Mouse (Mus musculus): Measurements from ENCODE around the gene Ap3m1. TPM values are rescaled to one million over a fixed set of nuclear protein-coding genes. Genes with fewer than 3 reads are reported as not detected.

Gene Ap3m1
- polyA plus RNA-seq, 1 experiment = 0.28 TPM

DNA sequence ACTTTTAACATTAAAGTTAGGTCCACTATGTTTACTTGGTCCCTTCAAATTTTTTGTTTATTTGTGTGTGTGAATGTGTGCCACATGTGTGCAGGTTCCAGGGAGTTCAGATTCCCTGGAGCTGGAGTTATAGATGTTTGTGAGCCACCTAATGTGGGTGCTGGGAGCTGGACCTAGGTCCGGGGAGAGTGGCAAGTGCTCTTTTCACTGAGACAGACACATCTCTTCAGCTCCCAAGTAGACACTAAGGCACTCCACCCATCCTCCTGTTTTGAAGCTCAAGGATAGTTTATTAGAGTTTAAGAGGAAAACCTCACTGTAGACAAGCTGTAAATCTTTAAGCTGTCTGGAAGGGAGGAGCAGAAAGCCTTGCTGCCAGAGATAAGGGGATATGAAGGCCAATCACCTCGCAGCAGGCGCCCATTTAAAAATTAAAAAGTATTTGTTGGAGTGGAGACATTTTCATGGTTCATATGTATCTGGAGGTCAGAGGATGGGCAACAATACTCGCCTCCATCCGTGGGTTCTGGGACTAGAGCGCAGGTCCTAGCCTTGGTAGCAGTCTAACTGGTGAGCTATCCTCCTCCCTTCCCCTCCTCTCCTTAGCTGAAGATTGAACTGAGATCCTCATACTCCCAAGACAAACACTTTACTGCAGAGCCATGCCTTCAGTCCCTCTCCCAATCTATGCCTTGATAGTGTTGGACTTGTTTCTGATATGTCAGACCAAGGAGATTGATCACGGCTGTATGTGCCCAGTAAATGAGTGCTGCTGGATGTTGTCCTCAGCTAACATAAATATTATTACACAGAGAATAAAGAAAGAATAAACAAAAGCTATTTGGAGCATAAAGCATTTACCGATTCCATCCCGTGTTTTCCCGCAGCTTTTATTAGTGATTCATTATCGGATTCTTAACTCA is 22.4 kb upstream of the Ap3m1 start:
- Histone ChIP-seq H3K4me3 (replicated peaks) (peak overlapping the region; percentile 92), H3K27me3 (ENCODE audit: control insufficient read depth) (no peaks in the 10 kb centered on the region), H3K9me3 (ENCODE audit: control insufficient read depth, low read length) (no peaks in the 10 kb centered on the region), H3K4me1 (ENCODE audit: control insufficient read depth) (peaks cover 79% of the 10 kb centered on the region), H3K36me3 (ENCODE audit: control insufficient read depth) (peaks cover 2% of the 10 kb centered on the region; the same call in 1 of the 2 replicates)
- TF ChIP-seq TAL1 (IDR thresholded peaks at IDR 0.05; ENCODE audit: low read length) (peak; percentile 64; the same call in 2 of the 3 replicates), GATA1 (IDR thresholded peaks at IDR 0.05; ENCODE audit: low read length) (peak; percentile 84)

DNA sequence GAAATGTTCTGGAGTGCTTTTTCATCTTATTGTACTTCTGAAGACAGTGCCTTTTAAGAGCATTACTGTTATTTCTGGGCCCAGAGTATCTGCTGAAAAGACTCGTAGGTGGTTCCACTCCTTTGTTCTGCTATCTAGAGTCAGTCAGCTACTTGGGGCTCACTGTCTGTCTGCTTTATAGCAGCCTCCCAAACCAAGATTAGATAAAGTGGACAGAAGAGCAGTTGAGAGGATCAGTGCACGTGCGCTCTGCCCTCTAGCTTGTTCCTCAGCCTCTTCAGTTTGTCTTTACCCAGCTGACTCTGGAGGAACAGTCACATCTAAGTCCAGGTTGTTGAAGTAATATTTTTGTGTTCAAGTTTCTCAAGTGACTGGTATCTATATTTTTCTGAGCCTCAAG is 21.7 kb upstream of the Ap3m1 start:
- Histone ChIP-seq H3K4me1 (ENCODE audit: control insufficient read depth) (peaks cover 74% of the 10 kb centered on the region), H3K36me3 (ENCODE audit: control insufficient read depth) (no peaks in the 10 kb centered on the region), H3K9me3 (ENCODE audit: control insufficient read depth, low read length) (no peaks in the 10 kb centered on the region), H3K4me3 (replicated peaks) (peak overlapping the region; percentile 92), H3K27me3 (ENCODE audit: control insufficient read depth) (no peaks in the 10 kb centered on the region)
- TF ChIP-seq GATA1 (IDR thresholded peaks at IDR 0.05; ENCODE audit: low read length) = no peak
- 0 out of 3 replicates have a peak, but pooled peaks have one; percentile 36 for TF ChIP-seq TAL1 (IDR thresholded peaks at IDR 0.05; ENCODE audit: low read length)

DNA sequence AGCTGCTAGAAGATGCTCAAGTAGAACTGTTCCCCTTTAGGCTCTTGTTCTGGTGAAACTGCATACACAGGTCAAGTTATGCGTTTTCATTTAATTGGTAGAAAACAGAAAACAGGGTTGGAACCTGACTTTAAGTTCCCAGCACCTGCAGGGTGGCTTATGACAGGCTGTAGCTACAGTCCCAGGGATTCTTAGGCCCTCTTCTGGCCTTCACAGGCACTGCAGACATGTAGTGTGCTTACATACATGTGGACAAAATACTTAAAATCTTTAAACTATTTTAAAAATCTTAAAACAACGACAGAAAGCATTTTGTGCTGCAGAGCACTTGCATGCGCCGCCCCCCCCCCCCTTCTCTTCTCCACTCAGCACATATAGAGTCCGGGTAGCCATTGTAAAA is 17.3 kb upstream of the Ap3m1 start:
- no peak for TF ChIP-seq GATA1 (IDR thresholded peaks at IDR 0.05; ENCODE audit: low read length)
- TF ChIP-seq TAL1 (IDR thresholded peaks at IDR 0.05; ENCODE audit: low read length) = no peak
- peaks cover 46% of the 10 kb centered on the region for H3K4me1 ChIP-seq (ENCODE audit: control insufficient read depth)
- H3K36me3 ChIP-seq (ENCODE audit: control insufficient read depth) = no peaks in the 10 kb centered on the region
- no peaks in the 10 kb centered on the region for H3K9me3 ChIP-seq (ENCODE audit: control insufficient read depth, low read length)
- H3K27me3 ChIP-seq (ENCODE audit: control insufficient read depth) = no peaks in the 10 kb centered on the region
- H3K4me3 ChIP-seq (replicated peaks) = no peak overlapping the region

DNA sequence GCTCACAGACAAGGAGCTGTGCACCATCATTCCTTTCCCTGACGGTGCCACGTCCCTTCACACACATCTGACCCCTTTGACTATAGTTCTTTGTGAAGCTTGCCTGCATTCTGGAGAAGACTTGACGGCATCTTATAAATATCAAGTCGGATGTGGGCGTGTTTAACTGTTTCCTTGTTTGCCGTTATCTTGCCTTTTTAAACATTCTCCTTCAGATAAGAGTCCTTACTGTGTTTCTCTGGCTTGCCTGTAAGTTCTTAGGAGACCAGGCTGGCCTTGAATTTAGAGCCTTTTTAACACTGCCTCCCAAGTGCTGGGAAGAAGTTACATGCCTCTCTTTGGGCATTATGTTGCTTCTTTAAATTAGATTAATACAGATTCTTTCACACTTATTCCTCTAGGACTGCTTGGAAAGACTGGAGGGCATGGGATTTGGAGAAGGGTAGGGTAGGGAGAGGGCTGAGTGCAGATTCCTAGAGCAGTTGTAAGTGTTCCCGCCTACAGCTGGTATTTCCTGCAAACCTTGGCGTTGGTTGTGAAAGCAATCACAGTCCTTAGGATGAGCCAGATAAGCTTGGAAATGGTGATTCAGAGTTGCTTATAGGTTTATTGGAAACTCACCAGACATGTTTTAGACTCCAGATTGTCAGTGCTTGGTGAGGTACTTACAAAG is 13.3 kb upstream of the Ap3m1 start:
- no peaks in the 10 kb centered on the region for H3K36me3 ChIP-seq (ENCODE audit: control insufficient read depth)
- TF ChIP-seq TAL1 (IDR thresholded peaks at IDR 0.05; ENCODE audit: low read length) (no peak), GATA1 (IDR thresholded peaks at IDR 0.05; ENCODE audit: low read length) (no peak)
- H3K4me1 ChIP-seq (ENCODE audit: control insufficient read depth) = peaks cover 30% of the 10 kb centered on the region
- H3K4me3 ChIP-seq (replicated peaks) = no peak overlapping the region
- no peaks in the 10 kb centered on the region for H3K9me3 ChIP-seq (ENCODE audit: control insufficient read depth, low read length)
- H3K27me3 ChIP-seq (ENCODE audit: control insufficient read depth) = no peaks in the 10 kb centered on the region

DNA sequence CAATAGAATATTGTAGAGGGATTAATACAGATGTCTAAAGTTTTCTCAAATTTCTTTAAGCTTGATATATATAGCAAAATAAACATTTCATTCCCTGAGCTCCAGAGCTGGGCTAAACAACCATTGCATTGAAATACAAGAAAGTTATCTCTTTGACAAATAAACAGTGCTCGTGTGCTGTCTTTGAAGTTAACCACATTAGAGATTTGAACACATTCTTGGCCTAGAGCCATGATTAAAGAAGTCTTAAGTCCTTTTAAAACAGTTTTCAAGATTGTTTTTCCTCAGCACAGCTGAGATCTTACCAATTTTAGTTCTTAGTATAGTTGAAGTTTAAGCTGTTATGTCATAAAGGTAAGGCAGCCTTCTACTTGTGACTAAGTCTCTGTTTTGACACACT is 12.0 kb upstream of the Ap3m1 start:
- H3K4me3 ChIP-seq (replicated peaks) = no peak overlapping the region
- no peak for TF ChIP-seq TAL1 (IDR thresholded peaks at IDR 0.05; ENCODE audit: low read length)
- no peak for TF ChIP-seq GATA1 (IDR thresholded peaks at IDR 0.05; ENCODE audit: low read length)

DNA sequence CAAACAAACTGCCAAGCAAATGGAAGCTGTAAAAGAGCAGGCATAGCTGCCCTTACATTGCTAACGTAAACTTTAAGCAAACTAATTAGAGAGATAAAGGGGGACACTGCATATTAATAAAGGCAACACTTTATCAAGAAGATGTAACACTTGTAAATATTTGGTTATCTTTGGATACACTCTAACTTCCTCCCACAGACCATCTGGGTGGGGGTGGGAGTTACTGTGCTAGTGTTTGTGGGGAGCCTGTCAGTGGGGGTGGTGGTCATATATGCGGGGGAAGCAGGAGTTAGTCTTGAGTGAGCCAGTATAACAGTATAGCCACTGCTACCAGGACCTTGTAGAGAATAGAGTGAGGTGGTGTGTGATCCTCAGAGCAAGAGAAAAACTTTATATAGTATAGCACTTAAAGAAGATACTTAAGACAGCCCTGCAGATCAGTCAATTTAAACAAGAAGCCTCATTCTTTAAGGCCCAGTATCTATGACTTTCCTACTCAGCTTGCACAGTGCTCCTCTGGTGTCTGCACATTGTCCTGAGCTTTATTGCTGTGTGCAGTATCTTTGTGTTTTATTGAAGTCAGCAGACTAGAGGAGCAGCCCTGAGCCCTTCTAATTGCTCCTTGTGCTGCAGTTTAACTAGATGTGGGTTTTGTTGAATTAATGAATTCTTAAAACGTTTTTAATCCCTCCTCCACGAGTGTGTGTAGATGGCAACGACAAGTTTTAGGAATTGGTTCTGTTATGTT is 10.6 kb upstream of the Ap3m1 start:
- H3K27me3 ChIP-seq (ENCODE audit: control insufficient read depth) = no peaks in the 10 kb centered on the region
- H3K36me3 ChIP-seq (ENCODE audit: control insufficient read depth) = no peaks in the 10 kb centered on the region
- TF ChIP-seq TAL1 (IDR thresholded peaks at IDR 0.05; ENCODE audit: low read length) = no peak
- no peak for TF ChIP-seq GATA1 (IDR thresholded peaks at IDR 0.05; ENCODE audit: low read length)
- H3K4me1 ChIP-seq (ENCODE audit: control insufficient read depth) = peaks cover 30% of the 10 kb centered on the region
- no peak overlapping the region for H3K4me3 ChIP-seq (replicated peaks)
- H3K9me3 ChIP-seq (ENCODE audit: control insufficient read depth, low read length) = no peaks in the 10 kb centered on the region

More for the DNA sequence above, 12.0 kb upstream of the Ap3m1 start:
- no peaks in the 10 kb centered on the region for H3K27me3 ChIP-seq (ENCODE audit: control insufficient read depth)
- H3K36me3 ChIP-seq (ENCODE audit: control insufficient read depth) = no peaks in the 10 kb centered on the region
- H3K9me3 ChIP-seq (ENCODE audit: control insufficient read depth, low read length) = no peaks in the 10 kb centered on the region
- H3K4me1 ChIP-seq (ENCODE audit: control insufficient read depth) = peaks cover 27% of the 10 kb centered on the region

DNA sequence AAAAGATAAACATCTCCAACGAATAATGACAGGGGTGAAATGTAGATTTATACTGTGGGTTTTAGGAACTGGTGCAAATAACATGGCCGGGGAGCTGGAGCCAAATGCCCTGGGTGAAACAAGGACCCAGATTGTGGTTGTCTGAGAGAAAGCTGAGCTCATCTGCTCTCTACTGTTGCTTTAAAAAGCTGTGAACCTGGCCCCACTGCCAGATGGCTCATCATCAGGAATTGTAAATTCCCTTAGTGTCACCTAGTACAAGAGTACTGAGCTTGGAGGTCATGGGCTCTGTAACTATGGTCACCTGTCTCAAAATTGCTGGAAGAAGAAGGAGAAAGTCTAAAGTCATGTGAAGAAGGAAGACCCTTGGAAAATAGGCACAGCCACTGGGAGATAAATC is 6.7 kb upstream of the Ap3m1 start:
- TF ChIP-seq TAL1 (IDR thresholded peaks at IDR 0.05; ENCODE audit: low read length) (no peak), GATA1 (IDR thresholded peaks at IDR 0.05; ENCODE audit: low read length) (no peak)
- peaks cover 26% of the 10 kb centered on the region for H3K4me1 ChIP-seq (ENCODE audit: control insufficient read depth)
- H3K4me3 ChIP-seq (replicated peaks) = no peak overlapping the region
- peaks cover 7% of the 10 kb centered on the region; the same call in 1 of the 2 replicates for H3K36me3 ChIP-seq (ENCODE audit: control insufficient read depth)
- H3K9me3 ChIP-seq (ENCODE audit: control insufficient read depth, low read length) = no peaks in the 10 kb centered on the region
- no peaks in the 10 kb centered on the region for H3K27me3 ChIP-seq (ENCODE audit: control insufficient read depth)

DNA sequence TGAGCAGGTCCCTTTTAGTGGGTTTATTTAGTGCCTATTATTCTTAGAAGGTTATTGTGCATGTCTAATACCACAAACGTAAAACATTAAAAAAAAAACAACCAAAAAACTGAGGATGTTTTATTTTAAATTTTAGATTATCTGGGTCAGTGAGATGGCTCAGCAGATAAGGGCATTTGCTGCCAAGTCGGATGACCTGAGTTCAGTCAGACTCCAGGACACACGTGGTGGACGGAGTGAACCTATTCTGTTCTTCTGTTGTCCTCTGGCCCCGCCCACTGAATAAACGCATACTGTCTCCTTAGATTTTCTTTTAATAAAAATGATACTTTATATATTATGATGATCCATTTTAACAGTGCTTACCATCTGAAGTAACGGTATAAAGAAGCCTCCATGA is 1.3 kb upstream of the Ap3m1 start:
- Histone ChIP-seq H3K4me1 (ENCODE audit: control insufficient read depth) (peaks cover 33% of the 10 kb centered on the region), H3K27me3 (ENCODE audit: control insufficient read depth) (no peaks in the 10 kb centered on the region), H3K4me3 (replicated peaks) (peak overlapping the region; percentile 98), H3K36me3 (ENCODE audit: control insufficient read depth) (peaks cover 11% of the 10 kb centered on the region), H3K9me3 (ENCODE audit: control insufficient read depth, low read length) (peaks cover 6% of the 10 kb centered on the region; the same call in 1 of the 2 replicates)
- TF ChIP-seq GATA1 (IDR thresholded peaks at IDR 0.05; ENCODE audit: low read length) (no peak), TAL1 (IDR thresholded peaks at IDR 0.05; ENCODE audit: low read length) (no peak)

Data from erythroblast, embryonic 14.5 days (primary cell).